Mouse (Mus musculus): ENCODE measurements around the gene Ddx23.

- TF ChIP-seq CTCF (IDR thresholded peaks at IDR 0.05; ENCODE audit: control insufficient read depth, insufficient read depth, insufficient read length) (peak; percentile 10), FOSL1 (IDR thresholded peaks at IDR 0.05; ENCODE audit: insufficient read depth, low read length, poor library complexity, severe bottlenecking) (no peak), USF1 (IDR thresholded peaks at IDR 0.05; ENCODE audit: low read depth) (no peak)
These were observed 47.7 kb upstream of the Ddx23 start for GRCm38 (mm10) chr15:98710442-98710841.
